Mouse (Mus musculus) midbrain, embryonic 13.5 days (tissue): Measurements from ENCODE around the gene 4930404N11Rik. TPM values are rescaled to one million over a fixed set of nuclear protein-coding genes. Genes with fewer than 3 reads are reported as not detected.

Experiments used
- ATAC-seq: fragments of 200-750 bp; cut with Nextera tagmentation; 2 replicates; pipeline ENCODE4 v1.8.0; 2017; ENCODE audit warnings: mild to moderate bottlenecking, moderate TSS enrichment, moderate library complexity
- H3K27ac ChIP-seq: fragments of 300-500 bp; sonication (generic); 2 replicates; pipeline ENCODE4 v1.5.1; 2015; ENCODE audit warnings: inconsistent platforms, mild to moderate bottlenecking, moderate library complexity
- H3K27me3 ChIP-seq: fragments of 300-500 bp; sonication (generic); 2 replicates; pipeline ENCODE4 v1.6.1; 2015; ENCODE audit warnings: mild to moderate bottlenecking, inconsistent platforms
- H3K36me3 ChIP-seq: fragments of 300-500 bp; sonication (generic); 2 replicates; pipeline ENCODE4 v1.6.1; 2015; ENCODE audit warnings: mild to moderate bottlenecking, inconsistent platforms
- H3K4me1 ChIP-seq: fragments of 300-500 bp; sonication (generic); replicated peaks from 2 replicates; pipeline ENCODE4 v1.6.1; 2015; ENCODE audit warnings: inconsistent platforms
- H3K4me2 ChIP-seq: fragments of 300-500 bp; sonication (generic); replicated peaks from 2 replicates; pipeline ENCODE4 v1.6.1; 2015; ENCODE audit warnings: moderate library complexity, mild to moderate bottlenecking, inconsistent platforms
- H3K4me3 ChIP-seq: fragments of 300-500 bp; sonication (generic); replicated peaks from 2 replicates; pipeline ENCODE4 v1.5.1; 2015; ENCODE audit warnings: mild to moderate bottlenecking, inconsistent platforms
- H3K9ac ChIP-seq: fragments of 300-500 bp; sonication (generic); replicated peaks from 2 replicates; pipeline ENCODE4 v1.6.1; 2015; ENCODE audit warnings: mild to moderate bottlenecking, inconsistent platforms
- H3K9me3 ChIP-seq: fragments of 300-500 bp; sonication (generic); 2 replicates; pipeline ENCODE4 v1.6.1; 2016; ENCODE audit warnings: mild to moderate bottlenecking, inconsistent platforms
- WGBS: fragments of 180-500 bp; shearing (Covaris S2); methylation state at CpG from one replicate; pipeline ENCODE4 v1.1.7; 2015; 5-methylcytosine and 5-hydroxymethylcytosine counted together
- polyA plus RNA-seq: library from polyadenylated mRNA; unstranded; fragments of >200 nt; fragmentation: Nextera tagmentation; extraction: Ambion mirVana; gene quantifications from 2 replicates; pipeline ENCODE4 v1.2.1, GENCODE M21; 2015

4930404N11Rik gene
- polyA plus RNA-seq, 1 experiment from 2014 or later: 0.44 TPM

DNA sequence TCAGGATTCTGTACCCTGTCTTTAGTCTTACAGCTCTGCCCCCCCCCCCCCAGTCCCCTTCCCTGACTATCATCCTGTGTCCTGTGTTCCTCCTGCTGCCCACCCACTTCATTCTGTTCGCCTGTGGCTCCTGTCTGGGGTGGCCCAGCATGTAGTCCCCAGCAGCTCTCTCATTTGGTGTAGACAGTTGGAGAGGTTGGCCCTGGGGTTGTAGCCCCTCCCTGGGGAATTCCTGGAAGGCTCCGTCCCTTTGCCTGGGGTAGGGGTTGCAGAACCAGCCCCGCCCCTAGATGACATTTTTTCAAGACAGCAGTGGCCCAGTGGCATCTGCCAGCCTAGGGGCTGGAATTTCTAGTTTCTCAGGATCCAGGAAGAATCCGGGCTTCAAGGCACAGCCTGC lies 7.4 kb downstream of the 4930404N11Rik start:
- no peak overlapping the region for H3K27ac ChIP-seq
- peak overlapping the region; percentile 66 for H3K4me3 ChIP-seq
- H3K9me3 ChIP-seq: no peaks in the 10 kb centered on the region
- WGBS: 20% methylated on average over 4 of the region's 4 CpGs
- peak overlapping the region; percentile 99 for H3K4me2 ChIP-seq
- 0 out of 2 replicates have a peak, but pooled peaks have one; percentile 10 for ATAC-seq
- H3K36me3 ChIP-seq: peaks cover 14% of the 10 kb centered on the region; the same call in 1 of the 2 replicates
- H3K4me1 ChIP-seq: peaks cover 43% of the 10 kb centered on the region
- H3K27me3 ChIP-seq: peaks cover 14% of the 10 kb centered on the region
- H3K9ac ChIP-seq: peak overlapping the region; percentile 87

DNA sequence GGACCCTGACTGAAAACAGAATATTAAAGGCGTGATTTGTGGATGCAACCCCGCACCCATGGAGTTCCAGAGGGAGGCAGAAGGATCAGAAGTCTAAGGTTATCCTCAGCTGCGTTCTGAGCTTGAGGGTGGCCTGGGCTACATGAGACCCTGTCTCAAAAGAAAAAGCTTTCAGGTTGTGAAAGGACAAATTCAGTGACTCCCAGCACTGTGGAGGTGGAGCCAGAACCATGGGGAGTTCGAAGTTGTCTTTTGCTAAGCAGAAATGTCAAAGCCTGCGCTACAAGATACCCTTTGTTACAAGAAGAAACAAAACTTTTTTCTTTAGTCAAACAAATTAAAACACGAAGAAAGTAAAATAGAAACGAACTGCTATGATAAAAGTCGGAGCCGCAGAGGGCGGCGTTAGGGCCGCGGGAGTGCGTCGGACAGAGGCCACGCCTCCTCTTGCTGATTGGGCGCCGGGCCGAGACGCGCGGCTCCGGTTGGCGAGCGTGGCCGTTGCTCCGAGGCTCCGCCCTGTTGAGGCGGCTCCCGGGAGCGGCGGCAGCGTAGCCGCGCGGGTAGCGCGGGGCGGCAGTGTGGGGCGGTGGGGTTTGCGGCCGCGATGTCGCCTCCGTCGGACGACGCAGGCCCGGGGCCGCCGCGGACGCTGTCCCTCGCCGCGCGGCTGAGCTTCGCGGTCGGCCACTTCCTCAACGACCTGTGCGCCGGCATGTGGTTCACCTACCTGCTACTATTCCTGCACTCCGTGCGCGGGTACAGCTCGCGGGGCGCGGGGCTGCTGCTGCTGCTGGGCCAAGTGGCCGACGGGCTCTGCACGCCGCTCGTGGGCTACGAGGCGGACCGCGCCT lies 8.4 kb downstream of the 4930404N11Rik start, which contains the start of gene Mfsd12:
TSS of gene Mfsd12 (plus strand) at position 501 of the 854 bp plus-strand sequence.
- 2% methylated on average over 78 of the region's 79 CpGs for WGBS
- ATAC-seq: peak; percentile 90
- peak within 1 kb of the TSS; percentile 57; the same call in 1 of the 2 replicates for H3K27ac ChIP-seq

DNA sequence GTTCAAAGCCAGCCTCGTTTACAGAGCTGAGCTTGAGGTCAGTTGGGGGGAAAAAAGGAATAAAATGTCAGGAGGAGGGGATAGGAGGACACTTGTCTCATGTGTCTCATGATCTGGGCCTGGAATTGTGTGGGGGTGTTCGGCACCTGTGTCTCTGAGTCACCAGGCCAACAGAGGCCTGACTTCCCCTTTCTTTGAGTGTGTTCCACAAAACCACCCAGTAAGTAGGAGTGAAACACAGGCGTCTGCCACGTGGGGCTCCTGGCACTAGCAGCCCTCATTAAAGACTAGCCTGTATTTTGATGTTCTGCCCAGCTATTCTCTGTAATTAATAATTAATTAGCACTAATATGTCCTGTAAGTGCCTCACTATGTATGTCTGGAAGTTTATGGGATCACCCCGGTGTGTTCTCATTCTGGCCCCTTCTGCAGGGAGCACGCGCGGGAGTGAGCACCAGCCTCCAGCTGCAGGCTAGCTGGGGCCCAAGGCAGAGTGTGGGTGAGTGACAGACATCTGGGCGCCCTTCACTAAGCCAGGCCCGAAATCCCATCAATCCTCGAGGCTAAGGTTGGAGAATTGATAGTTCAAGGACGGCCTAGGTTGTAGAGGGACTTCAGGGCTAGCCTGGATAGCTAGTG lies 9.1 kb downstream of the 4930404N11Rik start:
- ATAC-seq: peak; percentile 18; the same call in 1 of the 2 replicates
- peak overlapping the region; percentile 66; the same call in 1 of the 2 replicates for H3K4me3 ChIP-seq
- H3K27me3 ChIP-seq: peaks cover 4% of the 10 kb centered on the region; the same call in 1 of the 2 replicates
- no peak overlapping the region for H3K9ac ChIP-seq
- H3K4me1 ChIP-seq: peaks cover 34% of the 10 kb centered on the region
- WGBS: 54% methylated on average over 12 of the region's 12 CpGs
- no peaks in the 10 kb centered on the region for H3K9me3 ChIP-seq
- H3K36me3 ChIP-seq: peaks cover 4% of the 10 kb centered on the region; the same call in 1 of the 2 replicates
- H3K27ac ChIP-seq: no peak overlapping the region
- H3K4me2 ChIP-seq: peak overlapping the region; percentile 99

More for the DNA sequence above, 8.4 kb downstream of the 4930404N11Rik start, which contains the start of gene Mfsd12:
- peaks cover 4% of the 10 kb centered on the region; the same call in 1 of the 2 replicates for H3K27me3 ChIP-seq
- no peaks in the 10 kb centered on the region for H3K9me3 ChIP-seq
- H3K9ac ChIP-seq: peak within 1 kb of the TSS; percentile 87
- peaks cover 34% of the 10 kb centered on the region for H3K4me1 ChIP-seq
- peaks cover 9% of the 10 kb centered on the region; the same call in 1 of the 2 replicates for H3K36me3 ChIP-seq
- H3K4me2 ChIP-seq: peak within 1 kb of the TSS; percentile 99
- H3K4me3 ChIP-seq: peak within 1 kb of the TSS; percentile 66

DNA sequence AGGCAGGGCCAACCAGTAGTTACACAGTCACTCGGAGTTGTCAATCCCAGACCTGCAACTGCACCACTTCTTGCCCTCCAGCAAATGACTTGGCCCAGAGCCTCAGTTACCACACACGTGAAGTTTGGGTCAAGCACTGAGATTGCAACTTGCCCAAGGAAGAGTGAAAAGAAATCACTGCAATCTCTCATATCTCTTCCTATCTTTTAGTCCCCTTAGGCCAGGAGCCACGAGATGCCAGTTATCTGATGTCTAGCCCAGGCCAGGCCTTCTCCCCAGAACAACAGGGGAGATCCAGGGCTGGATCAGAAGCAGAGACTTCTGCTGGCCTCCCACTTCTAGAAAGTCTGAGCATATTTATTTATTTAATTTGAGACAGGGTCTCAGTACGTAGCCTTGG lies 10.1 kb downstream of the 4930404N11Rik start:
- no peak overlapping the region for H3K4me3 ChIP-seq
- H3K4me2 ChIP-seq: no peak overlapping the region
- no peaks in the 10 kb centered on the region for H3K9me3 ChIP-seq
- peaks cover 4% of the 10 kb centered on the region; the same call in 1 of the 2 replicates for H3K27me3 ChIP-seq
- H3K36me3 ChIP-seq: no peaks in the 10 kb centered on the region
- no peak overlapping the region for H3K27ac ChIP-seq
- H3K4me1 ChIP-seq: peaks cover 32% of the 10 kb centered on the region
- ATAC-seq: no peak
- 84% methylated on average over 4 of the region's 4 CpGs for WGBS
- no peak overlapping the region for H3K9ac ChIP-seq

DNA sequence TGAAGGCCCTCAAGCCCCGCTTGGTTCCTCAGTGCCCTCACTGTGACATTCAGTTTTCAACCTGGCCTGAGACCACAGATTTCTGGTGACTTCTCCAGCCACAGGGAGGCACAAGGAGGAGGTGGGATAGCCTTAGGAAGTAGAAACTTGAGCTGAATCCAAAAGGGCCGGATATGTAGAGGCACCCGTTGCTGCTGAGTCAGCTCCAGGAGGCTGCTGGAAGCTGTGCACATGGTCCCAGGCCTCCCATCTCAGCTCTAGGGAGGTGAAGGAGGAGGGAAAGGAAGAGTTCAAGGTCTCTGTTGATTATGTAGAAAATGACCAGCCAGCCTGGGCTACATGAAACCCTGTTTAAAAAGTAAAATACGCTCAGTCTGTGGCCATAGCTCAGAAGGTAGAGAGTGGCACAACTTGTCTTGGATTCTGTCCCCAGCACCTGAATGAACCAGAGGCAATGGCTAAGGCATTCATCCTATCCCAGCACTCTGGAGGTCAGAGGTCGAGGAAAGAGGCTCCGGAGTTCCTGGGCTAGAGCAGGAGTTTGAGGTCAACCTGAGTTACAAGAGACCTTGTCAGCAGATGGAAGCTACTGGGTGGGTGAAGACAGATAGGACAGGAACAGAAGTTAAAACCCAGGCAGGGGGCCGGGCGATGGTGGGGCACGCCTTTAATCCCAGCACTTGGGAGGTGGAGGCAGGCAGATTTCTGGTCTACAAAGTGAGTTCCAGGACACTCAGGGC lies 10.7 kb downstream of the 4930404N11Rik start:
- peaks cover 4% of the 10 kb centered on the region; the same call in 1 of the 2 replicates for H3K27me3 ChIP-seq
- no peak overlapping the region for H3K9ac ChIP-seq
- no peaks in the 10 kb centered on the region for H3K36me3 ChIP-seq
- no peaks in the 10 kb centered on the region for H3K9me3 ChIP-seq
- H3K27ac ChIP-seq: no peak overlapping the region
- H3K4me1 ChIP-seq: peaks cover 31% of the 10 kb centered on the region
- H3K4me2 ChIP-seq: no peak overlapping the region
- WGBS: 58% methylated on average over 9 of the region's 9 CpGs
- no peak overlapping the region for H3K4me3 ChIP-seq
- no peak for ATAC-seq

DNA sequence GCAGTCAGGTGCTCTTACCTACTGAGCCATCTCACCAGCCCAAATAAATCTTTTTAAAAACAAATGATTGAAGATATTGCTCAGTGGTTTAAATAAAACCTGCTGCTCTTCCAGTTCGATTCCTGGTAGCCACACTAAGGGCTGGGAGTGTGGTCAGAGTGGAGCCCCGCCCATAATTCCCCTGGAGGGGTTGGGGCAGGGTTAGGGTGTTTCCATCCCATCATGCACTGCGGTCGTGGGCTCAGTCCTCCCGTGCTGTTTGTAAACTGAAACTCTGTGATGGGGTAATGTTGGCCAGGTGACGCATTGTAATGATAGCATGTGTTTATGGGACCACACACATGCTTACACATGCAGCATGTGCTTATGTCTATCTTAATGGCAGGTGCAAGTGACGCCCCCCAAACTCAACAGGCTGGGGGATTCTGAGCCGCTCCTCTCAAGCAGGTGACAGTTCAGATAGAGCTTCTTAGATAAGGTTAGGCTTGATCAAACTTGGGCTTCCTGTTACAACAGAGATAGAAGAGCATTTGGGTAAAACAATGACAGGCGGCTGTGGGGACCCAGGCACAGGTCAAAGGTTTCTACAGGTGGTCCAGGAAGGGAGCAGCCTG lies 13.8 kb downstream of the 4930404N11Rik start:
- H3K4me2 ChIP-seq: no peak overlapping the region
- no peaks in the 10 kb centered on the region for H3K9me3 ChIP-seq
- H3K9ac ChIP-seq: no peak overlapping the region
- H3K36me3 ChIP-seq: peaks cover 8% of the 10 kb centered on the region; the same call in 1 of the 2 replicates
- H3K4me1 ChIP-seq: peaks cover 28% of the 10 kb centered on the region
- peaks cover 13% of the 10 kb centered on the region for H3K27me3 ChIP-seq
- no peak overlapping the region for H3K4me3 ChIP-seq
- no peak for ATAC-seq
- 30% methylated on average over 9 of the region's 9 CpGs for WGBS
- H3K27ac ChIP-seq: no peak overlapping the region

DNA sequence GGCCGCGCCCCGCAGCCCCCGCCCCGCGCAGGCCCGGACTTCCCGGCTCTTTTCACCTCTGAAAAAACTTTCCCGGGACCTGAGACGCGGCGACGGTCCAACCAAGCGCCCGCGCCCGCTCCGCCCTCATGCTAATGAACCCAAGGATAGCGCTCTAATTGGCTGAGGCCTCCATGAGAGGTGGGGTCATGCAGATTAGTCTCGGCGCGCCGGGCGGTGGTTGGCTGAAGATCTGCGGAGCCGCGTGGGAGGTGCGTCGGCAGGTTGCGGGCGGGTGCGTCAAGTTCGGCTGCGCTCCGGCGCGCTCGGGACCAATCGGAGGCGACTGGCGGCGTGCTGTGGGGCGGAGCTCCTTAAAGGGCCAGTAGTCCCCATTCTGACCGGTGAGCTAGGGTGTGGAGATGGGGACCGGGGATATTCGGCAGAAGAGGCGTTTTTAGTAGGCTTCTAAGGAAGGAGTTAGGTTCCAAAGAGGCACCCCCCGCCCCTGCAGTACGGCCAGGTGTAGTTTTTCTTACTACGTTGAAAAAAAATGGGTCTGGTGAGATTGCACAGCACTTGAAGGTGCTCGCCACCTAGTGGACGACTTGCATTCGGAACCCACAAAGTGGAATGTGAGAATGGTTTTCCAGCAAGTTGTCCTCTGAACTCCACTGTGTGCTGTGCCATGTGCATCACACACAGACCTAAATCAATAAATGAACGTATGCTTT lies 15.1 kb downstream of the 4930404N11Rik start, which contains the start of gene Hmg20b:
TSS of gene Hmg20b (minus strand) at position 130 of the 713 bp plus-strand sequence.
- Histone ChIP-seq H3K36me3 (peaks cover 8% of the 10 kb centered on the region; the same call in 1 of the 2 replicates), H3K4me1 (peaks cover 30% of the 10 kb centered on the region), H3K4me3 (peak within 1 kb of the TSS; percentile 81), H3K4me2 (peak within 1 kb of the TSS; percentile 97), H3K27ac (peak within 1 kb of the TSS; percentile 60; the same call in 1 of the 2 replicates), H3K9me3 (no peaks in the 10 kb centered on the region), H3K27me3 (peaks cover 25% of the 10 kb centered on the region), H3K9ac (peak within 1 kb of the TSS; percentile 77)
- WGBS: under 1% methylated on average over 54 of the region's 54 CpGs
- ATAC-seq: peak; percentile 96

DNA sequence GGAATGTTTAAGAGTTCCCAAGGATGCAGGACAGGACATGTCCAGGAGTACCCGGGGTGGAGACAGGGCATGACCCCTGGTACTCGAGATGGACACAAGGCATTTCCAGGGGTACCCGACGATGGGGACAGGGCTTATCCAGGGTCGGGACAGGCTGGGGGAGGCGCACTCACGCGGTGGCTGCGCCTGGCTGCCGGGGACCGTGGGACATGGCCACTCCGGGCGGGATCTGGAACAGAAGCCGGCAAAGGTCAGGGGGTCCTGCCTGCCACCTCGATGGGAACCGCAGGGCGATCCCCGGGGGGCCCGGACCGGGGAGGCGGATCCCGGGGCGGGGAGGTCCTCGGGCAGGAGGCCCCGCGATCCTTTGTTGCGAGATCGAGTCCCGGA lies 15.7 kb downstream of the 4930404N11Rik start:
- ATAC-seq: peak; percentile 31
- peak overlapping the region; percentile 77 for H3K9ac ChIP-seq
- peak overlapping the region; percentile 97 for H3K4me2 ChIP-seq
- peaks cover 8% of the 10 kb centered on the region; the same call in 1 of the 2 replicates for H3K36me3 ChIP-seq
- H3K27me3 ChIP-seq: peaks cover 28% of the 10 kb centered on the region
- under 1% methylated on average over 29 of the region's 29 CpGs for whole genome bisulfite sequencing
- H3K4me1 ChIP-seq: peaks cover 30% of the 10 kb centered on the region
- H3K4me3 ChIP-seq: peak overlapping the region; percentile 81
- H3K27ac ChIP-seq: no peak overlapping the region; the same call in 1 of the 2 replicates
- H3K9me3 ChIP-seq: no peaks in the 10 kb centered on the region

DNA sequence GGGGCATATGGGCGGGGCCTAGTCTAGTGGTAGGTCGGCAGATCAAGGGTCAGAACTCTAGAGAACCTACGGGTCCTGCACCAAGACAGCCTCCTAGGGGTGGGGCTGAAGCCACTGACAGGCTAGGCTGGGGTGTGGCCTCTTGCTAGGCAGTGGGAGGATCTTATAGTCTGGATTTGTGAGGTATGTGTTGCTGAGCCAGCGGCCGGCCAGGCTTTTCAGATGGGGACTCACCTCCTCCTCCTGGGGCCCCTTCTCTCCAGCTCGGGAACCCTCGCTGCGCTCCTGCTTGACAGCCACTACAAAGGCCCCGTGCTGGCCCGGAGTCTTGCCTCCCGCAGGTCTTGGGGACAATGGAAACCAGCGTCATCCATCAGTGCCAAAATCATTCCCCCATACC lies 16.5 kb downstream of the 4930404N11Rik start:
- Histone ChIP-seq H3K4me3 (peak overlapping the region; percentile 81), H3K27me3 (peaks cover 35% of the 10 kb centered on the region), H3K9me3 (no peaks in the 10 kb centered on the region), H3K9ac (peak overlapping the region; percentile 77; the same call in 1 of the 2 replicates), H3K4me2 (peak overlapping the region; percentile 97), H3K27ac (no peak overlapping the region), H3K36me3 (peaks cover 8% of the 10 kb centered on the region; the same call in 1 of the 2 replicates), H3K4me1 (peaks cover 30% of the 10 kb centered on the region)
- WGBS: 3% methylated on average over 12 of the region's 12 CpGs
- ATAC-seq: no peak

DNA sequence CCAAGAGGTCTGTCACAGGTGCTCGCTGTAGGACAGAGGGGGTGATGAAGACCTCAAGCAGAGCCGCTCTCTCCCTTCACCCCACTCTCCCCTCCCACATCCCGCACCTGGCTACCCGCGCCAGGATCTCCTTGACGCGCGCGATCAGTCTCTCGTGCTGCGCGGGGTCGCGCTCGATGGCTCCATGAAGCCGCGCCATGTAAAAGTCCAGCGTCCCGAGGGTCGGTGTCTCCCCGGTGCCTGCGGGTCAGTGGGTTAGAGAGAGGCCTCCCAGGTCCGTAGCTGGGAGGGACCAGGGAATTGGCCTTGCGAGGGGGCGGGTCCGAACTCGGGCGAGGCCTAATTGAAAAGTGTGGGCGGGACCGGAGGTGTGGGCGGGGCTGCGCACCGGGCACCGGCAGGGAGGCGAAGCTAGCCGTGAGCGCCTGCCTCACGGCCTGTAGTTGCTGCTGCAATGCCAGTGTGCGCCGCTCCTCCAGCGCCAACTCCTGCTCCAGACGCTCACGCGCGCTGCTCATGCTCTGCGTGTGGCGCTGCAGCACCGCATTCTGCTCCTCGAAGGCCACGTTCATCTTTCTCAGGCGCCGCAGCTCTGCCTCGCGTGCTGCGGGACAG lies 19.1 kb downstream of the 4930404N11Rik start:
- H3K27ac ChIP-seq: no peak overlapping the region
- peak overlapping the region; percentile 46 for H3K9ac ChIP-seq
- no peaks in the 10 kb centered on the region for H3K9me3 ChIP-seq
- peak overlapping the region; percentile 27 for H3K4me3 ChIP-seq
- H3K36me3 ChIP-seq: peaks cover 8% of the 10 kb centered on the region; the same call in 1 of the 2 replicates
- peak overlapping the region; percentile 50 for H3K4me2 ChIP-seq
- no peak for ATAC-seq
- 7% methylated on average over 54 of the region's 55 CpGs for WGBS
- peaks cover 39% of the 10 kb centered on the region for H3K4me1 ChIP-seq
- H3K27me3 ChIP-seq: peaks cover 60% of the 10 kb centered on the region
